Comparison of ENCODE assay signal across 32 mouse cellular contexts in the genomic region with DNA sequence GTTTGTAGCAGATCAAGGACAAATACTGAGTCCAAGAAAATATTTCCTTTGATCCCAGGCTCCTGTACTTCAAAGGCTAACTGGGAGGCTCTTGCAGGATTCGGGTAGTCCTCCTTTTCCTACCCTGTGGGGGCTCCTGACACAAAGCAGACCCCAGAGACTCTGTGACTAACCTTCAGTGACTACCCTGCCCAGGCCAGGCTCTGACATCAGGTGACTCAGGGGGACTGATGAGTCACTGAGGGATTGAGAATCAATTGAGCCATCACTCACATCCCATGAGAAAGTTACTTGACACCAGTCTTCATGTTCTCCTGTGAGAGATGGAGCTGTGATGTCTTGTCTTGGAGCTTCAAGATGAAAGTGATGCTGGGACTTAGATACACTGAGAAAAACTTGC. TPM values are rescaled to one million over a fixed set of nuclear protein-coding genes. Genes with fewer than 3 reads are reported as not detected.
DNase-seq lines count a peak whose midpoint lies in the region; ATAC-seq and TF ChIP-seq lines count a peak whose summit lies in the region.
"Had no signal": no experiment of that assay in that cellular context is flagged by ENCODE, and none has a peak within 500 bp of the region (broad histone marks: within the 10 kb centered on the region; RNA-seq: fewer than 3 reads in every experiment).

No protein-coding gene starts in this region.

- no peaks in the 10 kb centered on the region for H3K9me3 ChIP-seq in liver, embryonic 11.5 days (ENCODE audit: control insufficient read depth, low read length)
- H3K9me3 ChIP-seq: embryonic facial prominence, embryonic 12.5 days; embryonic facial prominence, embryonic 15.5 days; forebrain, embryonic 12.5 days; forebrain, embryonic 15.5 days; heart, embryonic 10.5 days; heart, embryonic 13.5 days had no signal

- no peak for TF ChIP-seq EP300 in heart, adult 2 months (IDR thresholded peaks at IDR 0.05; ENCODE audit: insufficient read depth, low read depth, low read length)

- no peak overlapping the region for H3K9ac ChIP-seq in heart, adult 2 months (ENCODE audit: low read depth, low read length)
- H3K9ac ChIP-seq in liver, embryonic 11.5 days (ENCODE audit: low read depth, low read length), result no peak overlapping the region
- H3K9ac ChIP-seq: embryonic facial prominence, embryonic 12.5 days; embryonic facial prominence, embryonic 15.5 days; forebrain, embryonic 12.5 days; forebrain, embryonic 15.5 days; heart, embryonic 13.5 days; hindbrain, embryonic 14.5 days had no signal

- ATAC-seq in liver, embryonic 11.5 days (replicated peaks; ENCODE audit: low FRiP score), result no peak
- ATAC-seq: activated CD4-positive, CD25-positive, alpha-beta regulatory T cell, adult 4 months; forebrain, embryonic 15.5 days; hindbrain, postnatal 0 days; inflammation-experienced regulatory T-cells, adult 6 months; intestine, embryonic 16.5 days had no signal

- H3K36me3 ChIP-seq in heart, adult 2 months (ENCODE audit: control insufficient read depth, insufficient read depth, low read length), result no peaks in the 10 kb centered on the region
- no peaks in the 10 kb centered on the region for H3K36me3 ChIP-seq in liver, embryonic 11.5 days (ENCODE audit: control insufficient read depth, insufficient read depth, low read length)
- H3K36me3 ChIP-seq: embryonic facial prominence, embryonic 12.5 days; embryonic facial prominence, embryonic 15.5 days; forebrain, embryonic 12.5 days; forebrain, embryonic 15.5 days; G1E; heart, embryonic 10.5 days; heart, embryonic 13.5 days had no signal

- H3K4me1 ChIP-seq in heart, adult 2 months (ENCODE audit: control insufficient read depth, insufficient read depth, low read length), result no peaks in the 10 kb centered on the region
- H3K4me1 ChIP-seq in liver, embryonic 11.5 days (replicated peaks; ENCODE audit: control insufficient read depth, insufficient read depth, low read length), result no peaks in the 10 kb centered on the region

- H3K27me3 ChIP-seq in heart, adult 2 months (ENCODE audit: control insufficient read depth, insufficient read depth, low read length), result no peaks in the 10 kb centered on the region
- H3K27me3 ChIP-seq in liver, embryonic 11.5 days (replicated peaks; ENCODE audit: control insufficient read depth, insufficient read depth, low read length), result no peaks in the 10 kb centered on the region
- H3K27me3 ChIP-seq: CH12.LX; embryonic facial prominence, embryonic 12.5 days; embryonic facial prominence, embryonic 15.5 days; forebrain, embryonic 15.5 days had no signal

- DNase-seq in adrenal gland, adult 2 months, result peak; percentile 68
- DNase-seq in adrenal gland, postnatal 10 days, result no peak
- peak; percentile 46 for DNase-seq in heart, adult 11 months
- DNase-seq in heart, adult 2 months, result no peak
- DNase-seq in 416B (ENCODE audit: low read depth) (peak; percentile 36), NIH3T3 (ENCODE audit: low read depth) (peak; percentile 67)
- no peak for DNase-seq in lung, adult 18-20 months
- no peak for DNase-seq in liver, embryonic 11.5 days (ENCODE audit: low spot score)
- DNase-seq: cerebellum, adult 11 months; cerebellum, adult 2 months; cerebellum, adult 9-11 months; cerebellum, postnatal 25 days; gastrocnemius, postnatal 10 days; heart, adult 18-20 months; heart, postnatal 14 days; heart, postnatal 4 days; kidney, adult 18-20 months; kidney, adult 9 months had no signal

- TF ChIP-seq CTCF in heart, adult 2 months (IDR thresholded peaks at IDR 0.05), result no peak

- WGBS in heart, adult 2 months, result 39% methylated on average over 1 of the region's 1 CpGs
- 41% methylated on average over 1 of the region's 1 CpGs for WGBS in liver, embryonic 11.5 days

- no peak for TF ChIP-seq POLR2A in heart, adult 2 months (IDR thresholded peaks at IDR 0.05; ENCODE audit: insufficient read depth, low read depth, low read length)

- H3K4me2 ChIP-seq in liver, embryonic 11.5 days, result no peak overlapping the region
- H3K4me2 ChIP-seq: embryonic facial prominence, embryonic 12.5 days; embryonic facial prominence, embryonic 15.5 days; forebrain, embryonic 12.5 days; forebrain, embryonic 15.5 days; heart, embryonic 13.5 days; hindbrain, embryonic 14.5 days had no signal

- H3K79me2 ChIP-seq in heart, adult 2 months (replicated peaks; ENCODE audit: control insufficient read depth, insufficient read depth, low read length), result no peaks in the 10 kb centered on the region

- intact Hi-C loops in heart, adult 2 months (cut with DNase I), result no loop called here

- no peak overlapping the region for H3K4me3 ChIP-seq in heart, adult 2 months
- H3K4me3 ChIP-seq in liver, embryonic 11.5 days (ENCODE audit: low read depth, low read length), result no peak overlapping the region
- H3K4me3 ChIP-seq: embryonic facial prominence, embryonic 12.5 days; embryonic facial prominence, embryonic 15.5 days; erythroblast, embryonic 14.5 days; forebrain, embryonic 12.5 days; forebrain, embryonic 15.5 days; heart, embryonic 10.5 days; heart, embryonic 13.5 days had no signal

- H3K27ac ChIP-seq in heart, adult 2 months, result no peak overlapping the region
- H3K27ac ChIP-seq in liver, embryonic 11.5 days (ENCODE audit: low read depth, low read length), result no peak overlapping the region
- H3K27ac ChIP-seq: embryonic facial prominence, embryonic 12.5 days; embryonic facial prominence, embryonic 15.5 days; forebrain, embryonic 12.5 days; forebrain, embryonic 15.5 days; heart, embryonic 10.5 days; heart, embryonic 13.5 days; hindbrain, embryonic 14.5 days; hindbrain, postnatal 0 days had no signal

RNA-seq across cellular contexts. Expression of gene Basp1, which starts 35.8 kb away (rescaled TPM):
- total RNA-seq in adrenal gland, adult 2 months (2021), result 1 to 10 TPM; 6.6 to 8.1 TPM
- polyA plus RNA-seq in adrenal gland, adult 2 months (2012; rRNA removed), result 2.4 and 4.2 TPM in 2 replicates
- total RNA-seq in adrenal gland, postnatal 10 days (2021), result 10 to 100 TPM; 17.6 to 29.6 TPM
- total RNA-seq in heart, adult 2 months (2021), result 1 to 10 TPM; 1.9 to 2.4 TPM
- polyA plus RNA-seq in heart, adult 2 months (2012; rRNA removed), result 1.5 and 1.8 TPM in 2 replicates
- 12.8 and 13.2 TPM in 2 replicates for polyA plus RNA-seq in liver, embryonic 11.5 days (2014; fragmentation: Nextera tagmentation; extraction: Ambion mirVana)
- total RNA-seq: G1E had no signal
- polyA plus RNA-seq: activated CD4-positive, CD25-positive, alpha-beta regulatory T cell, adult 4 months; G1E had no signal

Comparison
In these comparisons a context has a peak if more than half of its experiments do, and no peak if none do; other contexts are left out.
1. DNase-seq: peak in adrenal gland, adult 2 months (single experiment), heart, adult 11 months (single experiment), 416B (single experiment) and NIH3T3 (single experiment); none in adrenal gland, postnatal 10 days (single experiment), heart, adult 2 months (0 of 2), lung, adult 18-20 months (0 of 2) and liver, embryonic 11.5 days (single experiment).